Mouse (Mus musculus) heart, postnatal 4 days (tissue): ENCODE measurements around the gene Cept1. TPM values are rescaled to one million over a fixed set of nuclear protein-coding genes. Genes with fewer than 3 reads are reported as not detected.

Source experiments
- DNase-seq: peaks from one replicate; pipeline ENCODE4 v3.0.0; 2021
- total RNA-seq, 2 experiments: library from RNA; stranded (reverse); gene quantifications; 2 replicates each; pipeline ENCODE4 v1.2.3; 2021

Gene Cept1
- total RNA-seq, 2 experiments from 2014 or later: 17.0 to 17.1 TPM

DNA sequence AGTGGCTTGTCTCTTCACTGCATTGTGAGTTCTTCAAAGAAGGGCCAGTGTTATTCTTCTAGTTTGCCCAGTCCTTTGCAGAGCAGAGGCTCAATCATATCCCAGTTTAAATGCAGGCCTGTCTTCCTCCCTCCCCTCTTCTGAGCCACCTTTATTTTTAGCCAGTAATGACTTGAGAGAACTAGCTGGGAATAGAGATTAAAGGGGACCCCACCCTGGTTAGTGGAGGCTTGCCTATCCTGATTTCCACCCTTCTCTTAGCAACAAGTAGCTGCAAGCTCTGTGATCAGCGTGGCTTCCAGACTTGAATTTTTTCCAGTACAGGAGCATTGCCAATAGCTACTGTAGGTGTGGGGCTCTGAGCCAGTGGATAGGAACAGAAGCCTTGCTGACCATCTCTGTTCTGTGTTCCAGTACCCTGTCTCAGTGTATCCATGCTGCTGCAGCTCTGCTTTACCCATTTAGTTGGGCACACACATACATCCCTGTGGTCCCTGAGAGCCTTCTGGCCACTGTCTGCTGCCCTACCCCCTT is 53.1 kb downstream of the Cept1 start:
- DNase-seq: peak; percentile 31

DNA sequence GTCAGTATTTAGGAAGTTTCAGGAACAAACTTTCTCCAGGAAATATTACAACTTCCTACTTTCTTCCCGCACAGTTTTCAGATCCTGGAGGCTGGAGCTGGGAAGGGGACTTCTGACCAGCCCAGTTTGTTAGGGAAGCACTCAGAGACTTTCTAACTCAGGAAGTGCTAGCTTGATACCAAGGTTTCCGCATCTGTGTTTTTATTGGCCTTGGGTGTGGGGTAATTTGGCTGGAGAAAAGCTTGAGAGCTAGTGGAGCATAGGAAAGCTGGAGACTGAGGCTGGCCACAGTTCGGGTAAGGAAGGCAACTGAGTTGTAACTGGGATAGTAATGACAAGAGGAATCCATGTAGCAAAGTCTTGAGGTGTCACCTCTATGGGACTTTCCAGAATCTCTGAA is 53.7 kb downstream of the Cept1 start:
- DNase-seq: no peak

DNA sequence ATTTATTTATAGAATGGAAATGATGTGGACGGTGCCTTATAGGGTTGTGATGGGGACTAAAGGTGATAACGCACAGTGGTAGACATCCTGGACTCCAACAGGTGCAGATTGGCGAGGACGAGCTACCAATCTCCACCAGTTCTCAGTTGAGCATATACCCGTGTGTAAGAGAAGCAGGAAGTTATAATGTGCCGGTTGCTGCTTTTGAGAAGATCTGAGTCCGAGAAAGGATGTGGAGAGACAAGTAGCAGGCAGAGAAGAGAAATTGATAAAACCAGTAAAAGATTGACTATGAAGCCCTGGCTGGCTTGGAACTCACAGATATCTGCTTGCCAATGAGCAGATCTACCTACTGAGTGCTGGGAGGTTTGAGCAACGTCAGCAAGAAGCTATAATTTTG is 54.4 kb downstream of the Cept1 start:
- no peak for DNase-seq

DNA sequence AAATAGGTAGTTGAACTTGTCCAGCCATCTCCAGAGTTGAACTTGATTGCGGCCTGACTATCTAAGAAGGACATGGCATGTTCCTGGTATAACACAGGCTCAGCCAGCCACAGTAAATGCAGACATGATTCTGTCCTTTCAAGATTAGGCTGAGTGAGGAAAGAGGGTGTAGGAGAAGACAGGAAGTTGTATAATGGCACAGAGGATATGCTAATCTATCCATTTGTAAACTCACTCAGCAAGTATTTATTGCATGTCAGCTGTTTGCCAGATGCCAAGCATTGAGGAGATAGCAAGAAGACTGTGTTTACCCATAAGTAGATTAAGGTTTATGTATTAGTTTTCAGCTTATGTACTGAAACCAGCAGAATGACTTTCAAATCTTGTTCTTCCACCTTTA is 54.9 kb downstream of the Cept1 start:
- no peak for DNase-seq

DNA sequence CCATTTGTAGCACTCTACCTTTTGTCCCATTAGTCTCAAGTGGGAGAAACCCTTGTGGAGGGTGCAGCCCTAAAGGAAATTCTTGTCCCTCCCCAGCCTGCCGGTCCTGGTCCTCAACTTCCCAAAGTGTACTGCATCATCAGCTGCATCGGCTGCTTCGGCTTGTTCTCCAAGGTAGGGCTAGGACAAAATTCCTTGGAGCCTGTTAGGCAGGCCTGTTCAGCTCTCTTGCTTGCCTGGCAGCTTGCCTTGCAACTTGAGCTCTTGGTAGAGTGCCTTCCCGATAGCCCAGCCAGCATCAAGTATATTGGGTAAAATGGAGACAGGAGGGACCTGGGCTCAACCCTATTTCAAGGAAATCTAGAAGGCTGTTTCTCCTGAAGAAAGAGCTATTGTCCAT is 57.4 kb downstream of the Cept1 start:
- no peak for DNase-seq

DNA sequence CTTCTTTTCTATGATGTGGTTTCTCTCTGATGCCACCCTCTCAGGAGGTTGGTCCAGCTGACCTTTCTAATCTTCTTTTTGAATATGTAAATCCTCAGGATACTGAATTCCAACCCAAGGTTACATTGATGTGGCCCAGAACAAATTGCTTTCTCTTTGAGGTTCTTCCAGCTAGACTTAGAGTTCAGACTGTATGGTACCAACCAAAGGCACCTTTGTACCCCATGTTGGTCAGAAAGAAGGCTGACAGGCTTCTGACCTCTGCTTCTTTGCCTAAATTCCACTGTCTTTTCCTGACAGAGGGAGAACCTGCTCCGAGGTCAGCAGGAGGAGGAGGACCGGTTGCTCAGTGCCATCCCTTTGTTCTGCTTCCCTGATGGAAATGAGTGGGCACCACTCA is 60.1 kb downstream of the Cept1 start:
- DNase-seq: no peak

DNA sequence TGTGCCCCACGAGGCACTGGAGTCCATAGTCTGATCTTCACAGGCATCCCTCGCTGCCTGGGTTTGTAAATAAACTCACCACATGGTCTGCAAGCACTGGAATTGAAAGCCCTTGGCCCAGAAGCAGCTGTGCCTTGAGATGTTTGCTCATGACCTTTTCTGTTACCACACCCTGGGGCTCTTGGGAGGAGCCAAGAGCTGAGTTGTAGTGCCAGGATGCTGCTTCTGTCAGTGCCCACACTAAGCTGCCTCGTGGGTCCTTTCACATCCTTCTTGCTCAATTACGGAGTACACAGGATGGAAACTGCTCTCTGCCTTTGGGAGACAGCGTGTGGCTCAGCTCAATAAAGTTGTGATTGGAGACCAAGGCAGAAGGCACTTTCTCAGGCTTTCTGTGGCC is 61.8 kb downstream of the Cept1 start:
- DNase-seq: no peak

DNA sequence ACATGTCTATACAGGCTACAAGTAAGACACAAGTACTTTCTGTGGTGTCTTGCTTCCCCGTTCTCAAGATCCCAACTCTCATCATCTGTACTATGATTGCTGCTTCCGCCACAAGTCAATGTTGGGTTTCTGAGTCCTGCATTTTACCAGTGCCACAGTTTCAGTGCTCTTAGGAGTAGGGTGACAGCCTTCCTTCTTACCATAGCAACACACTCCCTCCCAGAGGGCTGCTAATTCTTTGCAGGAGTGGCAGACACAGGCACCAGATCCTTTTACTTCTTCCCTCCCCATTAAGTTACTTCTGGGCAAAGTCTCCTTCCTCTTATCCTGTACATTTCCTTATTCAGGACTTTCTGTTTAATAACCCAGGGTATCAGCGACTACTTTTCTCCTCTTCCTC is 62.7 kb downstream of the Cept1 start:
- DNase-seq: no peak

DNA sequence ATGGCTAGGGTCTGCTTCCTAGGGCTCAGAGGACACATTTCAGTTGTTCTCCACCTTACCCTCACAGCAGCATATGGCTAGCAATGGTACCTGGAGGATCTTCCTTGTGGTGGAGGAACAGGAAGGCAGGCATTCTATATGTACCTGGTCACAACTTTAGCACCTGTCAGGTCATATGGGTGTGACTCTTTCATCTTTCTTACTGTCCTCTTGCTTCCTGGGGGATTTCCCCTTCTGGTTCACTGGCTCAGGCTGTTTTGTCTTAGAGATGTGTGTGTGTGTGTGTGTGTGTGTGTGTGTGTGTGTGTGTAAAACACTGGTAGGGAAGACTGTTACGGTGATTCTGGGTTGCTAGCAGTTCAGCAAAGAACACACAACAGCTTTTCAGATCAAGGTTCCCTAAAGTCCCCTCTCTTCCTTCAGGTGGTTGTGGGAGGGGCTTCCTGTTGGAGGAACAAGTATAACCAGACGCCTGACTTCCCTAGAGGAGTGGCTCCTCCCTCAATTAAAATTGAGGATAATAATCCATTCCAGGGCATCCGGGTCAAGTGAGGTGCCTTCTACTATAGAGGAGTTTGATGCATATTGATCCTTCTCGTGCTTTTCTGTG is 63.7 kb downstream of the Cept1 start:
- no peak for DNase-seq

DNA sequence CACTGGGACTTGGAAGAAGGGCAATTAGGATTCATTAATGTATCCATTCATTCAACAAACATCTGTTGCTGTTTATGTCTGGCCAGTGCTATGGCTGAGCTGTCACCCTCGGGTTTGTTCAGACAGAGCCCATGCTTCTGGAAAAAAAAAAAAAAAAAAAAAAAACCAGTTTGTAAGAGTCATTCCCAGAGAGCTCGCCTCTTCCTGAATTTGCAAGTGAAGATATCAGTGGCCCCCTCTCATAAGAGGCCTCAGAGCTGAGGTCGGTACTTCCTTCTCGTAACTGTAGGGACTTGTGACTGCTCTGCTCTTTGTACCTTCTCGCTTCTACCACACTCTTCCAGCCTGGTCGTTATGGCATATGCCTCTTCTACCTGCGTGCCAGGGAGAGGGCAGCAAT is 64.3 kb downstream of the Cept1 start:
- no peak for DNase-seq

DNA sequence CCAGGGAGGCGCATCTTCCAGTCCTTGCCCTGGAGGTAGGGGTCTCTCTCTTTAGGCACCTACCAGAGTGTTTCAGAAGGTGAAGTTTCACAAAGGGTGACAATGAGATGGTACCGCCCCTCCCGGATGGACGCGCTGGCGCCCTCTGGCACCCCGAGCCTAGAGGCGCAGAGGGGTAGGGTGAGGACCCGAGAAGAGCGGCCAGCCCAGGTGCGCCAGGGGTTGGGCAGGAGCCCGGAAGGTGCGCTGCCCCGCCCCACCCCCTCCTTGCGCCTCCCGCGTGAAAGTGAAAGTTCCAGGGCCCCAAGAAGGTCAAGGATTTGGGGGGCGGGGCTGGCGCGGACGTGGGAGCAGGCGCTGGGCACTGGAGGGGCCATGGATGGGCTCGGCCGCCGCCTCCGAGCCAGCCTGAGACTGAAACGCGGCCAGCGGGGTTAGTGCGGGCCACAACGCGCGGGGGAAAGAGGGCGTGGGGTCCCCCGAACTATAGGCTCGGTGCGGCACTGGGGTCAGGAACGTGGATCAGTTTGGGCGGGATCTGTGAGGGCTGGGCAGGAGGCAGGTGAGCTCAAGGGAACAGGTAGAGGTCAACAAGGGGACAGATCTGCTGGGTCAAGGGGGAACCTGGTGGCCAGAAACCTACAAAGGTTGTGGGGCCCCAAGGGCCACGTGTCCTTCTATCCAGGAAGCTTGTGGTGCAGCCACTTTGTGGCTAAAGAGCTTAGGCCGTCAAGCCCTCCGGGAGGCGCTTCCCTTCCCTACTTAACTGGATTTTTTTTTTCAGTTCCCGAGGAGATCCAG is 65.1 kb downstream of the Cept1 start, which contains the start of gene Dennd2d:
Gene Dennd2d (plus strand): TSS at position 125 of the 801 bp plus-strand sequence.
- DNase-seq: peak; percentile 28

DNA sequence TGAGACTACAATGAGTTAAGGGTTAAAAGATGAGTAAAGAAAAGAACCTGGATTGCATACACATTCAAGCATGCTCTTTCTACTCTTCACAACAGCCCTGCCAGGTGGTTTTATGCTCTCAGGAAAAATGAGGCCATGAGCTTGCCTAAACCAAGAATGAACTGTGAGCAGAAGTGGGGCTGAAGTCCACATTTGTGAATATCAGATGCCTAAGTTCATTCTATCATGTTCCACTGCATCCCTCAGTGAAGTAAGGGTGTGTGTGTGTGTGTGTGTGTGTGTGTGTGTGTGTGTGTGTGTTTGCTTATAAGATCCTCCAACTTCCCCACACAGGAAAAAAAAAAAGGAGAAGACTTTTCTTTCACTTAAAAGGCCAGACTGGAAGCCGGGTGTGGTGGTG is 70.7 kb downstream of the Cept1 start:
- no peak for DNase-seq

DNA sequence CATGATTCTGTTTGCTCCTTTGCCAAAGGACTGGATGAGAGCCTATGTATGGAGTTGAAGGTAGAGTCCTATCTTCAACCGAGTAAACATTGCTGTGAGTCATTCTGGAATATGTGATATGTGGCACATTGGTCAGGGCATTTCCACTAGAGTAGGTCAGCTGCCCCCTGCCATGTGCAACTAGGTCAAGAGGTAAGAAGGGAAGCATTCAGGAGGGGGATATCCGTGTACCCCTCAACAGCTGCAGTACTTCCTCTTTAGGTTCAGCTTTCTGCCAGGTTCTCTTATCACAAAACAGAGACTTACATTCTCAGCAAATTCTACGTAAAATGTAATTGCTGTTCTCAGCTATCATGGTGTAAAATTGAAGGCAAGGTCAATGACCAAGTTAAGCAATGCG is 73.4 kb downstream of the Cept1 start:
- no peak for DNase-seq

DNA sequence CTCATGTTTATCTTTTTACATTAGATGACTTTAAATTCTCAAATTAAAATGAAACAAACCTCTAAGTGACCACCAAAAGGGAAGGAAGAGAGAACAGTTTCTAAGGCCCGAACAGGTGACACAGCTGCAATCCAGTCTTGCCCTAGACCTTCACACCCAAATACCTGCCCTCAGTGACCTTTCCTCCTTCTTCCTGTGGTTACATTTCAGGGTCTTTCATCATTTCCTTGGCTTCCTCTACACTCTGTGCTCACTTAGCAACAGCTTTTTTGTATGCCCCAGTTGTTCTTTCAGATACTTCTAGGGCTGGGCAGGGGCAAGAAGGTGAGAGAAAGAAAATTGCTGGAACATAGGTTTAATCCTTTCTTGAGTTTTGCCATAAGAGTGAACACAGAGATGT is 82.9 kb downstream of the Cept1 start:
- no peak for DNase-seq

DNA sequence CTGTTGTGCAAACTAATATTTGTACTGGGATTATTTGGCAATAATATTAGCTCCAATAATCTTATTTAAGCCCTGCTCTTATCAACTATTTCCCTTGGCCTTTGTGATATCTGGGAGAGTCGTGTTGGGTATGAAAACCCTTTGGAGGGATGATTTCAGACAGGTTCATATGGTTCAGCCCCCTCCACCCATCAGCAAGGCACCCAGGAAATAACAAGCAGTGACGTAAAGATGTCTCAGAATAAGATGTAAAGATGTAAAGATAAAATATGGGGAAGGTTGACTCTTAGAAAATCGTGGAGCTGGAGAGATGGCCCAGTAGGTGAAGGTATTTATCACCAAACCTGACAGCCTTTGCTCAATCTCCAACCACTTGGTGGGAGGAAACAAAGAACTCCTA is 85.1 kb downstream of the Cept1 start:
- no peak for DNase-seq

DNA sequence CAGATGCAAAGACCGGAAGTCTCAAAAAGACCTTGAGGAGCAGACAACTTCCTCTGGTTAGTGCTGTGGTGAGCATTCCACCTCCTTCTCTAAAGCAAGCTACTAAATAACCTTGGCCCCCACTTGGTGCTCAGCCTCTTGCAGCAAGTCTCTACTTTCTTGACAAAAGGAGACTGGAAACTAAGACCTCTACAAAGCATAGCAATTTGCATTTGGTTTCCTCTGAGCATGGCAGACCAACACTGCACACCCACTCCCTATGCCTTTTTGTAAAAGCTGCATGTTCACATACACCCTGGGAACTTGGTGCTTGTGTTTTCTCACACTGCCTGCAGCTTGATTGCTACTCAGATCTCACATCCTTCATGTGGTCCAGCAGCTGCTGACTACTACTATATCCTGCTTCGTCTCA is 85.5 kb downstream of the Cept1 start:
- DNase-seq: no peak

DNA sequence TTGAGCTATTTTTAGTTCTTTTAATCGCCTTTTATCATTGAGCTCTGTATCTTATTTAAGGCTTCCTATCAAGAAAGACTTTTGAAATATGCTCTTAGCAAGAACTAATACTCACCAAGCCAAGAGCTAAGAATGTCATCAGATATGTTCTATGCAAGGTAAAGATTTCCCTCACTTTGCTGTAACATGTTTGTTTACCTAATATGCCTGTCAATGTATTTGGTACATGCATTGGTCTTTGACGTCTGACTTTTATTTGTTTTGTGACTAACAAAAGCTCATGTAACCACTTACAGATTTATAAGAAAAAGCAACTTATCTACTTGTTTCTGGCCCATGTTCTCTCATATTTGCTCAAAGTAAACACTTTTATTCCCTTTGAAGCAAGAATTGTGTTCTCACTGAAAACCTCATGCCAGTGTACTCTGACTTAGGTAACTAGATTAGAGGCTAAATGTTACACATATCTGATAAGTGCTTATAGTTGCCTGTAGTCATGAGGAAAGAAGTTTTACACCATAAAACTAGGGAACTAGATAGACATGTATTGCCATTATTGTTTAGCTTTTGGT is 90.2 kb downstream of the Cept1 start:
- no peak for DNase-seq

DNA sequence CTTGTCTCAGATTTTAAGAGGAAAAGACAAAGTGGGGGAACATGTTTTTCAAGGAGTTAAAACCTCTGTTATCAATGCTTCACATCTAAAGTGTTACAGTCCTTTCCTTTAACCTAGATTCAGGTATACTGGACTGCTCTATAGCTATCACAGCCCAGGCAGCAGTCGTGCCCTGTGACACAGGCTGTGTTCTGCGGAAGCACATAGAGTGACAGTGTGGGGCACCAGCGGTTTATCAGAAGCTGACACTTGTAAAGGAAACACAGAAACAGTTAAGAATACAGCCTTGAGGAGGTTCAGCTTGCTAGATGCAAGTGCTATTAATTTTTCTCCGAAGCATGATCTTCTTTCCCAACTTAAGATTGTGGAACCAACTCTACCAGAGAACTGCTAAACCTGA is 95.0 kb downstream of the Cept1 start:
- no peak for DNase-seq

Other genes starting within 250 kb of the Cept1 start
- gene Chil6, start 141.6 kb downstream of the Cept1 start, total RNA-seq: not detected
- under 1 TPM; 0.62 to 0.65 TPM for gene Dennd2d, start 65.4 kb downstream of the Cept1 start, total RNA-seq
- gene Dram2, start within 50 bp of the Cept1 start, total RNA-seq: 10 to 100 TPM; 64.3 to 71.8 TPM
- 10 to 100 TPM; 17.0 to 17.1 TPM for gene Lrif1, start 137.2 kb upstream of the Cept1 start, total RNA-seq
- gene Cd53, start 242.3 kb upstream of the Cept1 start, total RNA-seq: 1 to 10 TPM; 2.4 to 3.0 TPM